Mouse (Mus musculus) liver, embryonic 16.5 days (tissue): ENCODE measurements at regions not wholly inside any gene's neighbourhood (a gene's known extent, or its start where the extent isn't known, plus 50 kb on each side); places are given as distances from the start of the nearest gene placed in this dataset.
A peak's percentile ranks its signal among the peaks of the same experiment; 100 is the strongest.

Source experiments
- ATAC-seq: fragments of 200-750 bp; cut with Nextera tagmentation; 2 replicates; pipeline ENCODE4 v1.8.0; 2017; ENCODE audit warnings: low read depth, mild to moderate bottlenecking, moderate number of reproducible peaks, moderate library complexity
- H3K27ac ChIP-seq: fragments of 300-500 bp; sonication (generic); 2 replicates; pipeline ENCODE4 v1.5.1; 2014; ENCODE audit warnings: mild to moderate bottlenecking, low read length
- H3K27me3 ChIP-seq: fragments of 300-500 bp; sonication (generic); 2 replicates; pipeline ENCODE4 v1.6.1; 2014; ENCODE audit warnings: low read depth, low read length, mixed read lengths; ENCODE audit not compliant: control insufficient read depth, insufficient read depth
- H3K36me3 ChIP-seq: fragments of 300-500 bp; sonication (generic); 2 replicates; pipeline ENCODE4 v1.6.1; 2014; ENCODE audit warnings: mild to moderate bottlenecking; ENCODE audit not compliant: control insufficient read depth, insufficient read depth
- H3K4me1 ChIP-seq: fragments of 300-500 bp; sonication (generic); 2 replicates; pipeline ENCODE4 v1.6.1; 2014; ENCODE audit warnings: low read depth, low read length, mixed read lengths; ENCODE audit not compliant: control insufficient read depth
- H3K4me2 ChIP-seq: fragments of 300-500 bp; sonication (generic); 2 replicates; pipeline ENCODE4 v1.6.1; 2014; ENCODE audit warnings: low read depth, low read length, mixed read lengths
- H3K4me3 ChIP-seq: fragments of 300-500 bp; sonication (generic); 2 replicates; pipeline ENCODE4 v1.5.1; 2014; ENCODE audit warnings: low read depth, mild to moderate bottlenecking, low read length
- H3K9ac ChIP-seq: fragments of 300-500 bp; sonication (generic); 2 replicates; pipeline ENCODE4 v1.6.1; 2014; ENCODE audit warnings: low read depth, low read length
- H3K9me3 ChIP-seq: fragments of 300-500 bp; sonication (generic); replicated peaks from 2 replicates; pipeline ENCODE4 v1.6.1; 2016; ENCODE audit warnings: low read length; ENCODE audit not compliant: control insufficient read depth
- WGBS: fragments of 180-500 bp; shearing (Covaris S2); extraction: QIAGEN DNeasy Blood & Tissue Kit; methylation state at CpG from one replicate; pipeline ENCODE4 v1.1.7; 2014; ENCODE audit not compliant: insufficient replicate concordance; 5-methylcytosine and 5-hydroxymethylcytosine counted together

GRCm38 (mm10) chr10:102943156-102943555 lies 86.9 kb downstream of the Alx1 start:
- no peaks in the 10 kb centered on the region for H3K36me3 ChIP-seq
- ATAC-seq: no peak
- H3K4me1 ChIP-seq: no peaks in the 10 kb centered on the region
- H3K4me3 ChIP-seq: no peak overlapping the region
- no peak overlapping the region for H3K9ac ChIP-seq
- H3K27me3 ChIP-seq: no peaks in the 10 kb centered on the region
- no peak overlapping the region for H3K4me2 ChIP-seq
- no peaks in the 10 kb centered on the region for H3K9me3 ChIP-seq
- no peak overlapping the region for H3K27ac ChIP-seq

GRCm38 (mm10) chr10:102940823-102941519 lies 89.0 kb downstream of the Alx1 start:
- H3K4me2 ChIP-seq: no peak overlapping the region
- ATAC-seq: peak; percentile 61
- H3K27me3 ChIP-seq: no peaks in the 10 kb centered on the region
- no peak overlapping the region for H3K9ac ChIP-seq
- H3K4me3 ChIP-seq: no peak overlapping the region
- no peaks in the 10 kb centered on the region for H3K4me1 ChIP-seq
- no peaks in the 10 kb centered on the region for H3K36me3 ChIP-seq
- no peak overlapping the region for H3K27ac ChIP-seq
- no peaks in the 10 kb centered on the region for H3K9me3 ChIP-seq

GRCm38 (mm10) chr10:102931445-102931844 lies 98.6 kb downstream of the Alx1 start:
- Histone ChIP-seq H3K4me3 (no peak overlapping the region), H3K36me3 (no peaks in the 10 kb centered on the region), H3K4me2 (no peak overlapping the region), H3K27ac (no peak overlapping the region), H3K4me1 (no peaks in the 10 kb centered on the region), H3K9me3 (no peaks in the 10 kb centered on the region), H3K27me3 (no peaks in the 10 kb centered on the region), H3K9ac (no peak overlapping the region)
- ATAC-seq: peak; percentile 69
- 32% methylated on average over 3 of the region's 3 CpGs for WGBS

GRCm38 (mm10) chr10:102928651-102929050 lies 101.4 kb downstream of the Alx1 start:
- H3K4me3 ChIP-seq: no peak overlapping the region
- no peak overlapping the region for H3K9ac ChIP-seq
- ATAC-seq: no peak
- H3K36me3 ChIP-seq: no peaks in the 10 kb centered on the region
- H3K4me1 ChIP-seq: no peaks in the 10 kb centered on the region
- WGBS: 55% methylated on average over 1 of the region's 1 CpGs
- no peak overlapping the region for H3K4me2 ChIP-seq
- no peak overlapping the region for H3K27ac ChIP-seq
- no peaks in the 10 kb centered on the region for H3K27me3 ChIP-seq
- no peaks in the 10 kb centered on the region for H3K9me3 ChIP-seq

- no peaks in the 10 kb centered on the region for H3K36me3 ChIP-seq
- H3K4me3 ChIP-seq: no peak overlapping the region
- H3K27me3 ChIP-seq: no peaks in the 10 kb centered on the region
- no peaks in the 10 kb centered on the region for H3K4me1 ChIP-seq
- H3K9me3 ChIP-seq: no peaks in the 10 kb centered on the region
- no peak overlapping the region for H3K9ac ChIP-seq
- WGBS: 28% methylated on average over 2 of the region's 2 CpGs
- H3K27ac ChIP-seq: no peak overlapping the region
- ATAC-seq: no peak
- no peak overlapping the region for H3K4me2 ChIP-seq
These were observed 132.6 kb downstream of the Alx1 start for GRCm38 (mm10) chr10:102897368-102897767.

- WGBS: 3% methylated on average over 1 of the region's 1 CpGs
- H3K9me3 ChIP-seq: no peaks in the 10 kb centered on the region
- H3K4me2 ChIP-seq: no peak overlapping the region
- H3K9ac ChIP-seq: no peak overlapping the region
- H3K27me3 ChIP-seq: no peaks in the 10 kb centered on the region
- no peaks in the 10 kb centered on the region for H3K4me1 ChIP-seq
- no peak overlapping the region for H3K27ac ChIP-seq
- no peaks in the 10 kb centered on the region for H3K36me3 ChIP-seq
- ATAC-seq: no peak
- H3K4me3 ChIP-seq: no peak overlapping the region
These were observed 134.1 kb downstream of the Alx1 start for GRCm38 (mm10) chr10:102895952-102896351.

- WGBS: 87% methylated on average over 3 of the region's 3 CpGs
- no peak overlapping the region for H3K4me3 ChIP-seq
- no peaks in the 10 kb centered on the region for H3K27me3 ChIP-seq
- no peak for ATAC-seq
- no peak overlapping the region for H3K27ac ChIP-seq
- H3K4me1 ChIP-seq: no peaks in the 10 kb centered on the region
- H3K36me3 ChIP-seq: no peaks in the 10 kb centered on the region
- H3K9ac ChIP-seq: no peak overlapping the region
- no peaks in the 10 kb centered on the region for H3K9me3 ChIP-seq
- H3K4me2 ChIP-seq: no peak overlapping the region
These were observed 137.6 kb downstream of the Alx1 start for GRCm38 (mm10) chr10:102892373-102892772.

- H3K4me3 ChIP-seq: no peak overlapping the region
- no peak overlapping the region for H3K9ac ChIP-seq
- ATAC-seq: no peak
- H3K4me2 ChIP-seq: no peak overlapping the region
- 61% methylated on average over 3 of the region's 3 CpGs for WGBS
- H3K27ac ChIP-seq: no peak overlapping the region
- no peaks in the 10 kb centered on the region for H3K36me3 ChIP-seq
- H3K9me3 ChIP-seq: no peaks in the 10 kb centered on the region
- H3K4me1 ChIP-seq: no peaks in the 10 kb centered on the region
- H3K27me3 ChIP-seq: no peaks in the 10 kb centered on the region
These were observed 140.3 kb downstream of the Alx1 start for GRCm38 (mm10) chr10:102889709-102890108.

- Histone ChIP-seq H3K27ac (no peak overlapping the region), H3K9me3 (no peaks in the 10 kb centered on the region), H3K9ac (no peak overlapping the region), H3K27me3 (no peaks in the 10 kb centered on the region), H3K4me3 (no peak overlapping the region), H3K4me2 (no peak overlapping the region), H3K4me1 (no peaks in the 10 kb centered on the region), H3K36me3 (no peaks in the 10 kb centered on the region)
- WGBS: 61% methylated on average over 6 of the region's 6 CpGs
- no peak for ATAC-seq
These were observed 148.1 kb downstream of the Alx1 start for GRCm38 (mm10) chr10:102881824-102882438.
